Mouse (Mus musculus): Measurements from ENCODE around the gene Kat7.

The Kat7 gene

GRCm38 (mm10) chr11:95333209-95333608 lies 23.2 kb upstream of the Kat7 start:
- DNase-seq = no peak

- DNase-seq = no peak
Observed at GRCm38 (mm10) chr11:95330662-95331061, 20.6 kb upstream of the Kat7 start.

GRCm38 (mm10) chr11:95328629-95329028 lies 18.6 kb upstream of the Kat7 start:
- no peak for DNase-seq

GRCm38 (mm10) chr11:95326243-95326642 lies 16.2 kb upstream of the Kat7 start:
- DNase-seq = no peak

GRCm38 (mm10) chr11:95325832-95326231 lies 15.8 kb upstream of the Kat7 start:
- DNase-seq = no peak

GRCm38 (mm10) chr11:95324181-95324580 lies 14.1 kb upstream of the Kat7 start:
- no peak for DNase-seq

GRCm38 (mm10) chr11:95320010-95320409 lies 10.0 kb upstream of the Kat7 start:
- no peak for DNase-seq

- DNase-seq = no peak
Observed at GRCm38 (mm10) chr11:95319506-95319905, 9.5 kb upstream of the Kat7 start.

- DNase-seq = no peak
Observed at GRCm38 (mm10) chr11:95318116-95318515, 8.1 kb upstream of the Kat7 start.

GRCm38 (mm10) chr11:95315215-95315955 lies 5.3 kb upstream of the Kat7 start:
- DNase-seq = no peak

GRCm38 (mm10) chr11:95311425-95311807 lies 1.4 kb upstream of the Kat7 start:
- DNase-seq = no peak

- no peak for DNase-seq
Observed at GRCm38 (mm10) chr11:95310648-95311424, 790 bp upstream of the Kat7 start.

GRCm38 (mm10) chr11:95309510-95310006 lies 488 bp downstream of the Kat7 start:
- peak; percentile 98 for DNase-seq

- no peak for DNase-seq
Observed at GRCm38 (mm10) chr11:95307526-95307925, 2.5 kb downstream of the Kat7 start.

GRCm38 (mm10) chr11:95305600-95305999 lies 4.4 kb downstream of the Kat7 start:
- DNase-seq = no peak

- no peak for DNase-seq
Observed at GRCm38 (mm10) chr11:95301772-95302171, 8.3 kb downstream of the Kat7 start.

GRCm38 (mm10) chr11:95299886-95300285 lies 10.2 kb downstream of the Kat7 start:
- no peak for DNase-seq

- no peak for DNase-seq
Observed at GRCm38 (mm10) chr11:95298146-95298545, 11.9 kb downstream of the Kat7 start.

- no peak for DNase-seq
Observed at GRCm38 (mm10) chr11:95295736-95296135, 14.3 kb downstream of the Kat7 start.

- no peak for DNase-seq
Observed at GRCm38 (mm10) chr11:95293017-95293624, 16.9 kb downstream of the Kat7 start.

- no peak for DNase-seq
Observed at GRCm38 (mm10) chr11:95291998-95292397, 18.0 kb downstream of the Kat7 start.

GRCm38 (mm10) chr11:95282331-95282730 lies 27.7 kb downstream of the Kat7 start:
- DNase-seq = peak; percentile 71

- no peak for DNase-seq
Observed at GRCm38 (mm10) chr11:95279061-95279659, 30.9 kb downstream of the Kat7 start.

Data from cerebellum, adult 9-10 months (tissue).